Mouse (Mus musculus): Measurements from ENCODE around the gene Sephs1. TPM values are rescaled to one million over a fixed set of nuclear protein-coding genes. Genes with fewer than 3 reads are reported as not detected.
A peak's percentile ranks its signal among the peaks of the same experiment; 100 is the strongest.

The Sephs1 gene
- polyA plus RNA-seq, 1 experiment from 2014 or later = 38.2 TPM

GRCm38 (mm10) chr2:4872740-4873139, 8.6 kb upstream of the Sephs1 start:
- Histone ChIP-seq H3K27me3 (ENCODE audit: control insufficient read depth, insufficient read depth, low read length) (no peaks in the 10 kb centered on the region), H3K4me3 (ENCODE audit: low read length) (no peak overlapping the region), H3K36me3 (ENCODE audit: control insufficient read depth, insufficient read depth) (no peaks in the 10 kb centered on the region), H3K9me3 (replicated peaks; ENCODE audit: control insufficient read depth, low read length) (no peaks in the 10 kb centered on the region), H3K4me2 (ENCODE audit: low read depth, low read length) (no peak overlapping the region), H3K4me1 (ENCODE audit: control insufficient read depth, insufficient read depth, low read length) (no peaks in the 10 kb centered on the region), H3K27ac (ENCODE audit: low read length) (no peak overlapping the region), H3K9ac (ENCODE audit: low read length) (no peak overlapping the region)
- no peak for ATAC-seq (replicated peaks; ENCODE audit: extremely low read depth, insufficient read depth, low FRiP score)
- WGBS = 54% methylated on average over 9 of the region's 9 CpGs

DNA sequence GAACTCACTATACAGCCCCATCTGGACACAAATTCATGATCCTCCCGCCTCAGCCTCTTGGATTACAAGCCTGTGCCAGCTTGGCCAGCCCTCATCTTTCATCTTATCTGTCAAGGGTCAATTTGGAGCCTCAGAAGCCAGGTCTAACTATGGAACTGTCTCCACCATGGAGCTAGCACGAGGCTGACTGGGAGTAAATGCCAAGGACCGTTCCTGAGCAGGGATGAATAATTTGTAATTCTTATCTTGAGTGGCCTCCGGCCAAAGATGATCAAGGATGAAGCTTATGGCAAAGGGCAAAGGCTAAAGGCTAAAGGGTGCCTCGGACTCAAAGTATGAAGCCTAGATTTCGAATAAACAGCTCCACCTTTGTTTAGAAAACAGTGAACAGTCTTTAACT, 8.0 kb upstream of the Sephs1 start:
- no peaks in the 10 kb centered on the region for H3K4me1 ChIP-seq (ENCODE audit: control insufficient read depth, insufficient read depth, low read length)
- no peaks in the 10 kb centered on the region for H3K36me3 ChIP-seq (ENCODE audit: control insufficient read depth, insufficient read depth)
- no peak overlapping the region for H3K9ac ChIP-seq (ENCODE audit: low read length)
- no peak overlapping the region for H3K4me2 ChIP-seq (ENCODE audit: low read depth, low read length)
- H3K27ac ChIP-seq (ENCODE audit: low read length) = no peak overlapping the region
- no peaks in the 10 kb centered on the region for H3K9me3 ChIP-seq (replicated peaks; ENCODE audit: control insufficient read depth, low read length)
- WGBS = 44% methylated on average over 6 of the region's 6 CpGs
- no peak overlapping the region for H3K4me3 ChIP-seq (ENCODE audit: low read length)
- no peaks in the 10 kb centered on the region for H3K27me3 ChIP-seq (ENCODE audit: control insufficient read depth, insufficient read depth, low read length)
- no peak for ATAC-seq (replicated peaks; ENCODE audit: extremely low read depth, insufficient read depth, low FRiP score)

DNA sequence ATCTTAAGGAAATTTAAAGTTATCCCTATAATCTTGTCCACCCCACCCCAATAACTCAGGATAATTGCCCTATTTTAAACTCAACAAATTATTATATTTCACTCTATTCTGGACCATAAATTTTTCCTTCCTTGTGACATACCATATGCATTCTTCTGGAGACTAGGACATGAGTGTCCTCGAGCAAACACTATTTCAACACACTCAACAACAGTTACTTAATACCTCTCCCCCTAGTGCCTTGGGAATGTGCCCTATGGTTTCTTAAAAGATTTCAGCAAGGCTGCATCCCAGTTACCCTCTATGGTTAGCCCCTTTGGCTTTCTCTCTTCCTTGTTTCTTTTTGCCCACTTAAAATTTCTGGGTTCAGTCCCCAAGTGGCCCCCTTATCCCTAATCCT, 6.3 kb upstream of the Sephs1 start:
- Histone ChIP-seq H3K4me1 (ENCODE audit: control insufficient read depth, insufficient read depth, low read length) (no peaks in the 10 kb centered on the region), H3K9me3 (replicated peaks; ENCODE audit: control insufficient read depth, low read length) (no peaks in the 10 kb centered on the region), H3K27ac (ENCODE audit: low read length) (no peak overlapping the region), H3K36me3 (ENCODE audit: control insufficient read depth, insufficient read depth) (no peaks in the 10 kb centered on the region), H3K9ac (ENCODE audit: low read length) (no peak overlapping the region), H3K27me3 (ENCODE audit: control insufficient read depth, insufficient read depth, low read length) (no peaks in the 10 kb centered on the region), H3K4me2 (ENCODE audit: low read depth, low read length) (no peak overlapping the region), H3K4me3 (ENCODE audit: low read length) (no peak overlapping the region)
- no peak for ATAC-seq (replicated peaks; ENCODE audit: extremely low read depth, insufficient read depth, low FRiP score)
- WGBS = 46% methylated on average over 1 of the region's 1 CpGs

GRCm38 (mm10) chr2:4876131-4876530, 5.2 kb upstream of the Sephs1 start:
- Histone ChIP-seq H3K4me1 (ENCODE audit: control insufficient read depth, insufficient read depth, low read length) (peaks cover 5% of the 10 kb centered on the region), H3K36me3 (ENCODE audit: control insufficient read depth, insufficient read depth) (no peaks in the 10 kb centered on the region), H3K4me3 (ENCODE audit: low read length) (no peak overlapping the region), H3K27ac (ENCODE audit: low read length) (no peak overlapping the region), H3K9ac (ENCODE audit: low read length) (no peak overlapping the region), H3K4me2 (ENCODE audit: low read depth, low read length) (no peak overlapping the region), H3K9me3 (replicated peaks; ENCODE audit: control insufficient read depth, low read length) (no peaks in the 10 kb centered on the region), H3K27me3 (ENCODE audit: control insufficient read depth, insufficient read depth, low read length) (no peaks in the 10 kb centered on the region)
- no peak for ATAC-seq (replicated peaks; ENCODE audit: extremely low read depth, insufficient read depth, low FRiP score)
- 70% methylated on average over 3 of the region's 3 CpGs for WGBS

DNA sequence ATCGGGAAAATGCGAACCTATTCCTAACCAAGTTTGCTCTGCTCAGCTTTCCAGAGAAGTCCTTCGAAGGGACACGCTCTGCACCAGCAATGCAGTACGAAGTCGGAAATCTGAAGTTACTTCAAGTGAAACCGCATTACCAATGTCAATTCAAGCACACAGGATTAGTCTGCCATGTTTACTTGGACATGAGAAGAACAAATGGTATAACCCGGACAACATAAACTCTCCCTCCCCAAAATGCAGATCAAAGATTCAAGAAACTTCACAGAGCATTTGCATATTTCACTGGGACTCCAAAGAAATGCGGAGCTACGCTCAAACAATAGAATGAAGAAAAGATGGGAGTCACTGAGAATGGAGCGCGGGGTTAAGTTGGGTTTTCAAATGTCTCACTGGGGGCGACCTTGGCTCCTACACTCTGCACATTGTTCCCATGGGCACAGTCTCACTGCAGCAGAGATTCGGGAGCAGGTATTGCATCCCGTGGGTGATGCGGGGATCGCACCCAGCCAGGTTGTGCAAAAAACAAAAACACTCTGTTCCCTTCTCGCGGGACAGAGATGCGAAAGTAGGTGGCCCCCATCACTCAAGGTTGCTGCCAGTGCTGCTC, 521 bp upstream of the Sephs1 start:
- Histone ChIP-seq H3K9me3 (replicated peaks; ENCODE audit: control insufficient read depth, low read length) (no peaks in the 10 kb centered on the region), H3K4me1 (ENCODE audit: control insufficient read depth, insufficient read depth, low read length) (peaks cover 18% of the 10 kb centered on the region), H3K4me3 (ENCODE audit: low read length) (peak overlapping the region; percentile 89), H3K9ac (ENCODE audit: low read length) (peak overlapping the region; percentile 100), H3K27me3 (ENCODE audit: control insufficient read depth, insufficient read depth, low read length) (no peaks in the 10 kb centered on the region), H3K36me3 (ENCODE audit: control insufficient read depth, insufficient read depth) (peaks cover 4% of the 10 kb centered on the region), H3K27ac (ENCODE audit: low read length) (peak overlapping the region; percentile 100), H3K4me2 (ENCODE audit: low read depth, low read length) (peak overlapping the region; percentile 90)
- WGBS = 4% methylated on average over 20 of the region's 20 CpGs
- ATAC-seq (replicated peaks; ENCODE audit: extremely low read depth, insufficient read depth, low FRiP score) = peak; percentile 20; the same call in 1 of the 2 replicates

DNA sequence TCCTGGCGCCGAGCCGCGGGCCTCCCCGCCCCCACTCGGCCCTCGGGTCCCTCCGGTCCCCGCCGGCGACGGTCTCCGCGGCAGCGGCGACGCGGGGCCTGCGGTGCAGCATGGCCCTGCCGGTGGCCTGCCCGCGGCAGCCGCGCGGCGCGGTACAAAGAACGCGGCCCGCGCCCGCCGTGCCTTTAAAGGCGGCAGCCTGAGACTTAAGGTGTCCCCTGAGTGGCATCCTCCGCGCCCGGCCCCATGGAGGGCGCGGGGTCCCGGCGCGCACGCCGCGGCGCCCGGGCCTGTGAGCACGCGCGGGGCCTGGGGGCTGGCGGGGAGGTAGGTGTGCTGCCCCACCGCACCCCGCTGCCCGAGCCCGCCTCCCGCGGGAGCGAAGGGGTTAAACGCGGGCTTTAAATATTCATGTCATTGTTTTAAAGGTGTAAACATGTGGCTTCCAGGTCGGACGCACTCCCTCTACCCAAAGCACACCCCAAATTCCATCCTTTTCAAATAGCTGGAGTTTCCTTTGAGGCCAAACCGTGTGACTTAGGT, 956 bp downstream of the Sephs1 start:
- Histone ChIP-seq H3K36me3 (ENCODE audit: control insufficient read depth, insufficient read depth) (peaks cover 12% of the 10 kb centered on the region), H3K9me3 (replicated peaks; ENCODE audit: control insufficient read depth, low read length) (no peaks in the 10 kb centered on the region), H3K4me1 (ENCODE audit: control insufficient read depth, insufficient read depth, low read length) (peaks cover 18% of the 10 kb centered on the region), H3K4me2 (ENCODE audit: low read depth, low read length) (peak overlapping the region; percentile 93), H3K9ac (ENCODE audit: low read length) (peak overlapping the region; percentile 100), H3K4me3 (ENCODE audit: low read length) (peak overlapping the region; percentile 89), H3K27ac (ENCODE audit: low read length) (peak overlapping the region; percentile 100), H3K27me3 (ENCODE audit: control insufficient read depth, insufficient read depth, low read length) (no peaks in the 10 kb centered on the region)
- ATAC-seq (replicated peaks; ENCODE audit: extremely low read depth, insufficient read depth, low FRiP score) = peak; percentile 46
- WGBS = under 1% methylated on average over 51 of the region's 63 CpGs

DNA sequence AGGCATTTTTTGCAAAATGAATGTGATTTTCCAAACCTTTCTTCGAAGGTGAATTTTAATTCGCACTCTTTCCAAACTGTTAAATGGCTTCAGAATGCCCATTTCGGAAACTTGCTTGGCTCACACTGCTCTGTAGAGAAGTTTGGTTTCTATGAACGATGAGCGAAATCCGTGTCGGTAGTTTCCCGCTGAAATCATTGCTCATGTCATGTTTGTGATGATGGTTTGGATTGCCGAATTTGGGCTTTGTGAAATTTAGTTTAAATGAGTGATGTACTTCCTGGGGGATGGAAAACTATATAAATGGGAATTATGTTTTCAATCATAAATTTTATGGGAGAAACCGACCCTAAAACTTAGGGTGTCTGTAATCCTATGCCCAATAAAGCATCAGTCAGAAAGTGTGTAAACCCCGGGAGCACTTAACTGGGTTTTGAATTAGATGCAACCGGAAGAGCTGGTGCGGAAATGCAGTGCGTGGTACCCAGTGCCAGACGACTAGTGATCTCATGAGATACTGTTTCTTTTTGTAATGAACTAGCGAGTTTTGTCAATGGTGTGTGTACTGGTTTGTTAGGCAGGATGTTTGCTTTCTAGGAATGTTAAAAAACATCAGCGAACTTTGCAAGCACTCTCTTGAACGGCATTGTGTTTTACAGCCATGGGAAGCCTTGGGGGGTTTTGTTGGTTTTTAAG, 1.8 kb downstream of the Sephs1 start:
- no peaks in the 10 kb centered on the region for H3K27me3 ChIP-seq (ENCODE audit: control insufficient read depth, insufficient read depth, low read length)
- H3K27ac ChIP-seq (ENCODE audit: low read length) = peak overlapping the region; percentile 100
- WGBS = 3% methylated on average over 18 of the region's 18 CpGs
- peaks cover 15% of the 10 kb centered on the region for H3K36me3 ChIP-seq (ENCODE audit: control insufficient read depth, insufficient read depth)
- peak overlapping the region; percentile 100 for H3K9ac ChIP-seq (ENCODE audit: low read length)
- peak overlapping the region; percentile 89 for H3K4me3 ChIP-seq (ENCODE audit: low read length)
- peaks cover 18% of the 10 kb centered on the region for H3K4me1 ChIP-seq (ENCODE audit: control insufficient read depth, insufficient read depth, low read length)
- ATAC-seq (replicated peaks; ENCODE audit: extremely low read depth, insufficient read depth, low FRiP score) = no peak
- H3K9me3 ChIP-seq (replicated peaks; ENCODE audit: control insufficient read depth, low read length) = no peaks in the 10 kb centered on the region
- peak overlapping the region; percentile 93 for H3K4me2 ChIP-seq (ENCODE audit: low read depth, low read length)

DNA sequence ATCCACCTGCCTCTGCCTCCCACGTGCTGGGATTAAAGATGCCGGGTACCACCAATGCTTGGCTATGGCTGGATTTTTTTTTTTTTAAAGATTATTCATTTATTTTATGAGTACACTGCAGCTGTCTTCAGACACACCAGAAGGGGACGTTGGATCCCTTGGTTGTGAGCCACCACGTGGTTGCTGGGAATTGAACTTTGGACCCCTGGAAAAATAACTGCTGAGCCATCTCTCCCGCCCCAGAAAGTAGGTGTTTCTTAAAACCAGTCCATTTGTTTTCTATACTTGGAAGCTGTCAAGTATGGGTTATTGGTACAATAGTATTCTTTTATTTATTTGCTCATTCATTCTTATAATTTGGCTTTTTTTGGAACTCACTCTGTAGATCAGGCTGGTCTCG, 5.5 kb downstream of the Sephs1 start:
- Histone ChIP-seq H3K4me2 (ENCODE audit: low read depth, low read length) (no peak overlapping the region), H3K27me3 (ENCODE audit: control insufficient read depth, insufficient read depth, low read length) (no peaks in the 10 kb centered on the region), H3K36me3 (ENCODE audit: control insufficient read depth, insufficient read depth) (peaks cover 43% of the 10 kb centered on the region), H3K4me3 (ENCODE audit: low read length) (no peak overlapping the region), H3K4me1 (ENCODE audit: control insufficient read depth, insufficient read depth, low read length) (peaks cover 12% of the 10 kb centered on the region), H3K9ac (ENCODE audit: low read length) (no peak overlapping the region), H3K27ac (ENCODE audit: low read length) (no peak overlapping the region), H3K9me3 (replicated peaks; ENCODE audit: control insufficient read depth, low read length) (no peaks in the 10 kb centered on the region)
- ATAC-seq (replicated peaks; ENCODE audit: extremely low read depth, insufficient read depth, low FRiP score) = no peak
- 89% methylated on average over 6 of the region's 6 CpGs for WGBS

DNA sequence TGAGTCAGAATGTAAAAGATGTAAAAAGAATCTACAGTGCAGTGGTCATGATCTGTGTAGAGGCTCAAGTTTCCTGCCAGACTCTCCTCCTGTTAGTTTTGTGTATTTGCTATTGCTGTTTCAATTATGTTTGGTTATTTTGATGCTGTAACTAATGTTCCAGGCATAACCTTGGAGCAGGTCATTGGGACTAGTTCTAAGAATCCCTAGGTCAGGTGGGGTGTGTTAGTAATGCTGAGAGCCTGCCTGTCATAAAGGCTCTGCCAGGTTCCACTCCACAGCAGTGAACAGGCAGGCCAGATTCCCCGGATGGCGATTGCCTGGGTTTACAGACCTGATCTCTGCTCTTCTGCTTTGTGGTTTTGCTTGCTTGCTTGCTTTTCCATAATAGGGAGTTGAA, 14.2 kb downstream of the Sephs1 start:
- no peaks in the 10 kb centered on the region for H3K4me1 ChIP-seq (ENCODE audit: control insufficient read depth, insufficient read depth, low read length)
- H3K36me3 ChIP-seq (ENCODE audit: control insufficient read depth, insufficient read depth) = peaks cover 72% of the 10 kb centered on the region
- WGBS = 83% methylated on average over 2 of the region's 2 CpGs
- H3K4me2 ChIP-seq (ENCODE audit: low read depth, low read length) = no peak overlapping the region
- H3K4me3 ChIP-seq (ENCODE audit: low read length) = no peak overlapping the region
- H3K9me3 ChIP-seq (replicated peaks; ENCODE audit: control insufficient read depth, low read length) = no peaks in the 10 kb centered on the region
- ATAC-seq (replicated peaks; ENCODE audit: extremely low read depth, insufficient read depth, low FRiP score) = no peak
- no peak overlapping the region for H3K9ac ChIP-seq (ENCODE audit: low read length)
- H3K27ac ChIP-seq (ENCODE audit: low read length) = no peak overlapping the region
- no peaks in the 10 kb centered on the region for H3K27me3 ChIP-seq (ENCODE audit: control insufficient read depth, insufficient read depth, low read length)

Measured in heart, embryonic 16.5 days (tissue).